9 mouse cellular contexts compared by ENCODE assay signal in genomic region chr13:48639570-48639969, GRCm38 (mm10). TPM values are rescaled to one million over a fixed set of nuclear protein-coding genes. Genes with fewer than 3 reads are reported as not detected.
DNase-seq lines count a peak whose midpoint lies in the region; ATAC-seq and TF ChIP-seq lines count a peak whose summit lies in the region.
"Had no signal": no experiment of that assay in that cellular context is flagged by ENCODE, and none has a peak within 500 bp of the region (broad histone marks: within the 10 kb centered on the region; RNA-seq: fewer than 3 reads in every experiment).

No protein-coding gene starts in this region.

- no peaks in the 10 kb centered on the region for H3K79me2 ChIP-seq in C2C12 (ENCODE audit: control insufficient read depth, insufficient read depth)

- H3K9me3 ChIP-seq in heart, embryonic 10.5 days: no peaks in the 10 kb centered on the region
- no peaks in the 10 kb centered on the region for H3K9me3 ChIP-seq in embryonic facial prominence, embryonic 11.5 days (replicated peaks; ENCODE audit: control insufficient read depth, low read length)

- peak; percentile 65 for TF ChIP-seq CTCF in C2C12 (IDR thresholded peaks at IDR 0.05; ENCODE audit: control insufficient read depth, insufficient read depth, insufficient read length)

- ATAC-seq in embryonic facial prominence, embryonic 11.5 days (replicated peaks; ENCODE audit: insufficient number of reproducible peaks, low FRiP score, low TSS enrichment, low read depth): no peak

- no peaks in the 10 kb centered on the region for H3K36me3 ChIP-seq in heart, embryonic 10.5 days
- no peaks in the 10 kb centered on the region for H3K36me3 ChIP-seq in C2C12 (ENCODE audit: control insufficient read depth, insufficient read depth)
- H3K36me3 ChIP-seq in embryonic facial prominence, embryonic 11.5 days (replicated peaks; ENCODE audit: control insufficient read depth, insufficient read depth, low read depth, low read length): no peaks in the 10 kb centered on the region

- DNase-seq in heart, adult 18-20 months: peak; percentile 66 to 76
- no peak for DNase-seq in heart, embryonic 10.5 days (ENCODE audit: low spot score)
- peak; percentile 24 for DNase-seq in adrenal gland, adult 8-10 months
- peak; percentile 84 for DNase-seq in embryonic facial prominence, embryonic 11.5 days (ENCODE audit: low spot score)
- DNase-seq in kidney, postnatal 10 days: peak; percentile 77
- DNase-seq in lung, postnatal 14 days: peak; percentile 66
- peak; percentile 48 for DNase-seq in testis, postnatal 14 days (ENCODE audit: low spot score)

- no peak overlapping the region for H3K9ac ChIP-seq in embryonic facial prominence, embryonic 11.5 days (replicated peaks; ENCODE audit: low read length)

- peaks cover 8% of the 10 kb centered on the region; the same call in 1 of the 2 replicates for H3K27me3 ChIP-seq in heart, embryonic 10.5 days (ENCODE audit: insufficient read depth, poor library complexity, severe bottlenecking)
- no peaks in the 10 kb centered on the region for H3K27me3 ChIP-seq in C2C12 (ENCODE audit: control insufficient read depth, insufficient read depth, insufficient read length)
- no peaks in the 10 kb centered on the region for H3K27me3 ChIP-seq in embryonic facial prominence, embryonic 11.5 days (ENCODE audit: control insufficient read depth, insufficient read depth, low read length)

- no peaks in the 10 kb centered on the region for H3K4me1 ChIP-seq in heart, embryonic 10.5 days
- H3K4me1 ChIP-seq in embryonic facial prominence, embryonic 11.5 days (ENCODE audit: control insufficient read depth, insufficient read depth, low read length): no peaks in the 10 kb centered on the region

- H3K4me3 ChIP-seq in heart, embryonic 10.5 days: no peak overlapping the region
- H3K4me3 ChIP-seq in C2C12 (ENCODE audit: insufficient read depth, poor library complexity, severe bottlenecking): no peak overlapping the region
- no peak overlapping the region for H3K4me3 ChIP-seq in embryonic facial prominence, embryonic 11.5 days (ENCODE audit: low read depth, low read length)

- no peaks in the 10 kb centered on the region for H3K79me3 ChIP-seq in C2C12 (ENCODE audit: low read depth)

- H3K27ac ChIP-seq in heart, embryonic 10.5 days: no peak overlapping the region
- no peak overlapping the region for H3K27ac ChIP-seq in embryonic facial prominence, embryonic 11.5 days (replicated peaks; ENCODE audit: low read depth, low read length)

- no peak overlapping the region for H3K4me2 ChIP-seq in embryonic facial prominence, embryonic 11.5 days (ENCODE audit: low read depth, low read length)

- no peak overlapping the region for H3ac ChIP-seq in C2C12 (ENCODE audit: control insufficient read depth, insufficient read length, low read depth)

TF ChIP-seq in C2C12, 6 proteins besides CTCF, POLR2A, EP300 and RAD21:
- TF ChIP-seq MYOG (IDR thresholded peaks at IDR 0.05; ENCODE audit: control insufficient read depth, extremely low read depth, insufficient read length) (no peak), MAX (IDR thresholded peaks at IDR 0.05) (no peak), CEBPB (IDR thresholded peaks at IDR 0.05; ENCODE audit: low read depth) (no peak), FOSL1 (IDR thresholded peaks at IDR 0.05; ENCODE audit: insufficient read depth, low read length, poor library complexity, severe bottlenecking) (no peak), USF1 (IDR thresholded peaks at IDR 0.05; ENCODE audit: low read depth) (no peak), MYOD1 (IDR thresholded peaks at IDR 0.05; ENCODE audit: control insufficient read depth, insufficient read length, low read depth) (no peak)

RNA-seq across cellular contexts. Expression of gene Ptpdc1, which starts 14.1 kb away (rescaled TPM):
- total RNA-seq in heart, adult 18-20 months (2021): 1 to 10 TPM; 5.0 to 6.4 TPM
- 5.1 and 7.0 TPM in 2 replicates for polyA plus RNA-seq in heart, embryonic 10.5 days (2016; fragmentation: Nextera tagmentation; extraction: Ambion mirVana)
- 5.5 TPM for polyA plus RNA-seq in C2C12 (2012; fragmentation: generic; extraction: Trizol)
- 10 to 100 TPM in 2 of 4 experiments, 1 to 10 TPM in 2; 5.7 to 13.9 (median 10.4) TPM for total RNA-seq in adrenal gland, adult 8-10 months (2022)
- polyA plus RNA-seq in embryonic facial prominence, embryonic 11.5 days (2014; fragmentation: Nextera tagmentation; extraction: Ambion mirVana): 16.3 and 16.9 TPM in 2 replicates

RNA-seq across cellular contexts. Expression of gene Barx1, which starts 23.2 kb away (rescaled TPM):
- total RNA-seq in heart, adult 18-20 months (2021): not detected
- polyA plus RNA-seq in heart, embryonic 10.5 days (2016; fragmentation: Nextera tagmentation; extraction: Ambion mirVana): 2.6 and 11.7 TPM in 2 replicates
- polyA plus RNA-seq in C2C12 (2012; fragmentation: generic; extraction: Trizol): not detected
- total RNA-seq in adrenal gland, adult 8-10 months (2022): not detected
- polyA plus RNA-seq in embryonic facial prominence, embryonic 11.5 days (2014; fragmentation: Nextera tagmentation; extraction: Ambion mirVana): 74.9 and 139 TPM in 2 replicates
- total RNA-seq: layer of hippocampus, postnatal 36 days had no signal
